Mouse (Mus musculus): Measurements from ENCODE around the gene Ppm1k.
A peak's percentile ranks its signal among the peaks of the same experiment; 100 is the strongest.
"Not testable (repeated sequence)": the region's sequence is repeated elsewhere in the genome, so short reads cannot be mapped to it uniquely, and the experiment has no call there.

Ppm1k gene

GRCm38 (mm10) chr6:57535386-57535936 is at the start of gene Ppm1k:
Ppm1k (minus strand) TSS chr6:57535468.
- peak; percentile 99 for DNase-seq

GRCm38 (mm10) chr6:57582356-57582755 is 47.1 kb upstream of the Ppm1k start:
- no peak for DNase-seq

- no peak for DNase-seq
Observed at GRCm38 (mm10) chr6:57581595-57581994, 46.3 kb upstream of the Ppm1k start.

- peak; percentile 5 for DNase-seq
Observed at GRCm38 (mm10) chr6:57580881-57581548, 45.7 kb upstream of the Ppm1k start, which contains the start of gene Herc6. Herc6 (plus strand) TSS chr6:57581000.

- DNase-seq = no peak
Observed at GRCm38 (mm10) chr6:57571587-57571986, 36.3 kb upstream of the Ppm1k start.

GRCm38 (mm10) chr6:57570170-57570974 is 35.1 kb upstream of the Ppm1k start:
- DNase-seq = peak; percentile 18

GRCm38 (mm10) chr6:57567630-57568029 is 32.4 kb upstream of the Ppm1k start:
- DNase-seq = no peak

- no peak for DNase-seq
Observed at GRCm38 (mm10) chr6:57565452-57565851, 30.2 kb upstream of the Ppm1k start.

GRCm38 (mm10) chr6:57563454-57563853 is 28.2 kb upstream of the Ppm1k start:
- no peak for DNase-seq

- DNase-seq = no peak
Observed at GRCm38 (mm10) chr6:57557796-57558317, 22.6 kb upstream of the Ppm1k start.

GRCm38 (mm10) chr6:57551211-57551796 is 16.0 kb upstream of the Ppm1k start:
- no peak for DNase-seq

- no peak for DNase-seq
Observed at GRCm38 (mm10) chr6:57544866-57545265, 9.6 kb upstream of the Ppm1k start.

GRCm38 (mm10) chr6:57543591-57543990 is 8.3 kb upstream of the Ppm1k start:
- DNase-seq = not testable (repeated sequence)

GRCm38 (mm10) chr6:57541737-57542335 is 6.6 kb upstream of the Ppm1k start:
- DNase-seq = no peak

GRCm38 (mm10) chr6:57540950-57541498 is 5.8 kb upstream of the Ppm1k start:
- no peak for DNase-seq

- no peak for DNase-seq
Observed at GRCm38 (mm10) chr6:57537887-57538286, 2.6 kb upstream of the Ppm1k start.

- peak; percentile 67 for DNase-seq
Observed at GRCm38 (mm10) chr6:57535971-57536669, 852 bp upstream of the Ppm1k start.

GRCm38 (mm10) chr6:57534611-57535286 is 519 bp downstream of the Ppm1k start:
- DNase-seq = peak; percentile 62

- peak; percentile 56 for DNase-seq
Observed at GRCm38 (mm10) chr6:57534231-57534610, 1.0 kb downstream of the Ppm1k start.

- no peak for DNase-seq
Observed at GRCm38 (mm10) chr6:57533410-57533809, 1.9 kb downstream of the Ppm1k start.

GRCm38 (mm10) chr6:57532022-57532421 is 3.2 kb downstream of the Ppm1k start:
- DNase-seq = no peak

All from cerebellum, adult 9-11 months (tissue).